Mouse (Mus musculus) heart, embryonic 14.5 days (tissue): ENCODE results near the gene Pcsk6. TPM values are rescaled to one million over a fixed set of nuclear protein-coding genes. Genes with fewer than 3 reads are reported as not detected.

Experiments used
- ATAC-seq: fragments of 200-750 bp; cut with Nextera tagmentation; 2 replicates; pipeline ENCODE4 v1.8.0; 2017; ENCODE audit warnings: low read depth, moderate TSS enrichment; ENCODE audit not compliant: insufficient number of reproducible peaks, insufficient read depth, low FRiP score
- H3K27ac ChIP-seq, 2 experiments: fragments of 200-500 bp in 1 of 2; fragments of 300-500 bp in 1 of 2; sonication (generic) in 1 of 2; replicated peaks in 1 of 2; 2 replicates each; pipeline ENCODE4 v1.5.1; 2012 to 2014; ENCODE audit warnings: low read depth in 2 of 2, low read length in 2 of 2, control low read depth in 1 of 2, mild to moderate bottlenecking in 1 of 2, mixed read lengths in 1 of 2; ENCODE audit not compliant: control insufficient read depth in 1 of 2, insufficient read depth in 1 of 2
- H3K27me3 ChIP-seq: fragments of 300-500 bp; sonication (generic); 2 replicates; pipeline ENCODE4 v1.6.1; 2014; ENCODE audit warnings: mild to moderate bottlenecking, low read length, control low read depth; ENCODE audit not compliant: control insufficient read depth, insufficient read depth
- H3K36me3 ChIP-seq: fragments of 300-500 bp; sonication (generic); 2 replicates; pipeline ENCODE4 v1.6.1; 2014; ENCODE audit warnings: mild to moderate bottlenecking, control low read depth, low read length, mixed read lengths; ENCODE audit not compliant: control insufficient read depth, insufficient read depth
- H3K4me1 ChIP-seq, 2 experiments: fragments of 200-500 bp in 1 of 2; fragments of 300-500 bp in 1 of 2; sonication (generic) in 1 of 2; 2 replicates each; pipeline ENCODE4 v1.6.1; 2012 to 2014; ENCODE audit warnings: low read length in 2 of 2, control low read depth in 1 of 2, mixed read lengths in 1 of 2; ENCODE audit not compliant: control insufficient read depth in 2 of 2, insufficient read depth in 2 of 2
- H3K4me2 ChIP-seq: fragments of 300-500 bp; sonication (generic); 2 replicates; pipeline ENCODE4 v1.6.1; 2014; ENCODE audit warnings: mild to moderate bottlenecking, low read length
- H3K4me3 ChIP-seq, 2 experiments: fragments of 200-500 bp in 1 of 2; fragments of 300-500 bp in 1 of 2; sonication (generic) in 1 of 2; 2 replicates each; pipeline ENCODE4 v1.5.1; 2012 to 2014; ENCODE audit warnings: low read length in 2 of 2, mild to moderate bottlenecking in 2 of 2, control low read depth in 1 of 2, low read depth in 1 of 2, moderate library complexity in 1 of 2; ENCODE audit not compliant: control insufficient read depth in 1 of 2, insufficient read depth in 1 of 2
- H3K9ac ChIP-seq: fragments of 300-500 bp; sonication (generic); 2 replicates; pipeline ENCODE4 v1.6.1; 2014; ENCODE audit warnings: mild to moderate bottlenecking, low read length
- H3K9me3 ChIP-seq: fragments of 300-500 bp; sonication (generic); 2 replicates; pipeline ENCODE4 v1.6.1; 2016; ENCODE audit warnings: low read length, control low read depth; ENCODE audit not compliant: control insufficient read depth
- WGBS: fragments of 180-500 bp; shearing (Covaris S2); extraction: QIAGEN DNeasy Blood & Tissue Kit; methylation state at CpG from one replicate; pipeline ENCODE4 v1.1.7; 2014; 5-methylcytosine and 5-hydroxymethylcytosine counted together
- polyA plus RNA-seq: library from polyadenylated mRNA; unstranded; fragments of >200 nt; fragmentation: Nextera tagmentation; extraction: Ambion mirVana; gene quantifications from 2 replicates; pipeline ENCODE4 v1.2.1, GENCODE M21; 2014

Pcsk6 gene
- polyA plus RNA-seq, 1 experiment from 2014 or later = 3.0 TPM

GRCm38 (mm10) chr7:65959221-65959924 lies 97.8 kb downstream of the Pcsk6 start:
- Histone ChIP-seq H3K4me3 (no peak overlapping the region), H3K4me1 (peaks cover 2 to 6% of the 10 kb centered on the region in 2 experiments; a peak in 1 of 4 replicates), H3K27ac (no peak overlapping the region), H3K9me3 (no peaks in the 10 kb centered on the region; the same call in 1 of the 2 replicates), H3K4me2 (no peak overlapping the region), H3K27me3 (no peaks in the 10 kb centered on the region), H3K36me3 (no peaks in the 10 kb centered on the region), H3K9ac (no peak overlapping the region)
- WGBS = 92% methylated on average over 9 of the region's 9 CpGs
- ATAC-seq = no peak

- ATAC-seq = no peak
- Histone ChIP-seq H3K4me3 (no peak overlapping the region), H3K9ac (no peak overlapping the region), H3K36me3 (no peaks in the 10 kb centered on the region), H3K27me3 (peaks cover 2% of the 10 kb centered on the region; the same call in 1 of the 2 replicates), H3K27ac (no peak overlapping the region), H3K4me2 (no peak overlapping the region), H3K9me3 (no peaks in the 10 kb centered on the region; the same call in 1 of the 2 replicates), H3K4me1 (peaks cover 2 to 6% of the 10 kb centered on the region in 2 experiments; a peak in 1 of 4 replicates)
- 58% methylated on average over 7 of the region's 7 CpGs for WGBS
Observed at GRCm38 (mm10) chr7:65962611-65963010, 101.1 kb downstream of the Pcsk6 start.

- H3K27ac ChIP-seq = no peak overlapping the region
- H3K4me2 ChIP-seq = no peak overlapping the region
- no peak for ATAC-seq
- H3K4me3 ChIP-seq = no peak overlapping the region
- peaks cover 3% of the 10 kb centered on the region; the same call in 1 of the 2 replicates for H3K27me3 ChIP-seq
- H3K4me1 ChIP-seq = peaks cover 2 to 6% of the 10 kb centered on the region in 2 experiments; a peak in 1 of 4 replicates
- no peaks in the 10 kb centered on the region; the same call in 1 of the 2 replicates for H3K9me3 ChIP-seq
- H3K36me3 ChIP-seq = no peaks in the 10 kb centered on the region
- H3K9ac ChIP-seq = no peak overlapping the region
Observed at GRCm38 (mm10) chr7:65964398-65964797, 102.9 kb downstream of the Pcsk6 start.

- H3K27me3 ChIP-seq = peaks cover 9% of the 10 kb centered on the region; the same call in 1 of the 2 replicates
- no peaks in the 10 kb centered on the region for H3K36me3 ChIP-seq
- H3K9me3 ChIP-seq = no peaks in the 10 kb centered on the region
- 91% methylated on average over 10 of the region's 10 CpGs for WGBS
- H3K4me2 ChIP-seq = no peak overlapping the region
- H3K4me3 ChIP-seq = no peak overlapping the region
- no peak overlapping the region for H3K27ac ChIP-seq
- H3K9ac ChIP-seq = no peak overlapping the region
- no peak for ATAC-seq
- H3K4me1 ChIP-seq = no peaks in the 10 kb centered on the region
Observed at GRCm38 (mm10) chr7:65971301-65971700, 109.8 kb downstream of the Pcsk6 start.

GRCm38 (mm10) chr7:65977286-65977685 lies 115.8 kb downstream of the Pcsk6 start:
- Histone ChIP-seq H3K27ac (no peak overlapping the region), H3K36me3 (no peaks in the 10 kb centered on the region), H3K4me2 (no peak overlapping the region), H3K27me3 (no peaks in the 10 kb centered on the region), H3K4me3 (no peak overlapping the region), H3K4me1 (peaks cover 0 to 5% of the 10 kb centered on the region in 2 experiments; a peak in 3 of 4 replicates), H3K9me3 (no peaks in the 10 kb centered on the region), H3K9ac (no peak overlapping the region)
- 69% methylated on average over 5 of the region's 5 CpGs for WGBS
- no peak for ATAC-seq

- Histone ChIP-seq H3K27ac (no peak overlapping the region), H3K4me3 (no peak overlapping the region), H3K36me3 (no peaks in the 10 kb centered on the region), H3K27me3 (no peaks in the 10 kb centered on the region), H3K4me1 (peaks cover 0 to 5% of the 10 kb centered on the region in 2 experiments; a peak in 3 of 4 replicates), H3K9ac (no peak overlapping the region), H3K4me2 (no peak overlapping the region), H3K9me3 (no peaks in the 10 kb centered on the region)
- 83% methylated on average over 11 of the region's 11 CpGs for WGBS
- no peak for ATAC-seq
Observed at GRCm38 (mm10) chr7:65977977-65978376, 116.4 kb downstream of the Pcsk6 start.

GRCm38 (mm10) chr7:65978996-65979823 lies 117.7 kb downstream of the Pcsk6 start:
- no peak for ATAC-seq
- no peak overlapping the region for H3K4me3 ChIP-seq

More at GRCm38 (mm10) chr7:65978996-65979823, 117.7 kb downstream of the Pcsk6 start:
- H3K27ac ChIP-seq = no peak overlapping the region
- H3K9me3 ChIP-seq = no peaks in the 10 kb centered on the region
- no peaks in the 10 kb centered on the region for H3K27me3 ChIP-seq
- peaks cover 0 to 5% of the 10 kb centered on the region in 2 experiments; a peak in 3 of 4 replicates for H3K4me1 ChIP-seq
- 63% methylated on average over 11 of the region's 11 CpGs for WGBS
- H3K36me3 ChIP-seq = no peaks in the 10 kb centered on the region
- H3K9ac ChIP-seq = no peak overlapping the region
- H3K4me2 ChIP-seq = no peak overlapping the region
